Mouse (Mus musculus) cerebellum, adult 11 months (tissue): ENCODE results near the gene Engase.

Experiments used
- DNase-seq: peaks from one replicate; pipeline ENCODE4 v3.0.0; 2022

The Engase gene

DNA sequence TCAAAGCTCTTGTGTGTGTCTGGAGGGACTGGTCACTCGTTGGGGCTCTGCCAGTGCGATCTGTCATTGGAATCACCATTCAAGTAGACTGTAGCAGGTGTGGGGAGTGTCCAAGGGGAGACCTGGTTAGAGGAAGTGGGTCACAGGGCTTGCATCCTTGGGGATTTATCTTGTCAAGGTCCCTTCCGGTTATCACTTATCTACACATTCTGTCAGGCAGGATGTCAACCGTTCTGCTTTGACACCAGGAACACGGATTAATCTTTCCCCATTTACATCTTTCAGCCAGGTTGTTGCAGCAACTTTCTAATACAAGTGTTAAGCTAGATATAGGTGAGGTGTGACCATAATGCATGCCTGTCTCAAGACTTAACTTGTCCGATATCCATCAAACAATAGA is 20.8 kb upstream of the Engase start:
- DNase-seq: no peak

DNA sequence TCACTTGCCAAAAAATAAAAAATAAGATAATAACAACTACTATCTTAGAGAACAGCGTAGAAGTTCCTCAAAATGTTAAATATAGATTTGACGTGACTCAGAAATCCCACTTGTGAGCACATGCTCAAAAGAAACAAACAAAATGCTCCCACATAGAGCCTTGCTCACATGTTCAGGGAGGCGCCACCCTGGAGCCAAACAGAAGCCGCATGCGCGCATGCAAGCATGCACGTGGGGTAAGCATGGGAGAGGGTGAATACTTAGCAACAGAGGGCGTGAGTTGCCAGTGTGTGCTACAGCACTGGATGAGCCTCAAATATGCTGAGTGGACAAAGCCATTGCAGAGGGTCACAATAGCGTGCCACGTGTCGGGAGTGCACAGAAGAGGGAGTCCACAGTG is 19.7 kb upstream of the Engase start:
- no peak for DNase-seq

DNA sequence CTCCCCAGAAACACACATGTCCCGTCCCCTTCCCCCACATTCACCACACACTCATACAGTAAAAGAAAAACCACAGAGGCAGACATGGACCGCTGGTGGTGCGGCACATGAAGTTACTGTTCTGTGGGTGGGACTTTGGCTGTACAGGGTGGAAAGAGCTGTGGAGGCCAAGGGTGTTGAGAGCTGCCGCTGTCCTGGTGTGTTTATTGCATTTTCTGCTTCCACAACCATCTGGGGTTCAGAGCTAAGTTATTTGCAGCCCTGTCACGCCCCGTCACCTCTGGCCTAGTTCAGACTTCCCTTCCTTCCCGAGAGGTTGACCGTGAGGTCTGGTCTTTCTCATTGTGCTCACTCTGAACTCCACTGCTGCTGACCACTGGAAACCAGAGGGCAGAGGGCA is 17.6 kb upstream of the Engase start:
- no peak for DNase-seq

DNA sequence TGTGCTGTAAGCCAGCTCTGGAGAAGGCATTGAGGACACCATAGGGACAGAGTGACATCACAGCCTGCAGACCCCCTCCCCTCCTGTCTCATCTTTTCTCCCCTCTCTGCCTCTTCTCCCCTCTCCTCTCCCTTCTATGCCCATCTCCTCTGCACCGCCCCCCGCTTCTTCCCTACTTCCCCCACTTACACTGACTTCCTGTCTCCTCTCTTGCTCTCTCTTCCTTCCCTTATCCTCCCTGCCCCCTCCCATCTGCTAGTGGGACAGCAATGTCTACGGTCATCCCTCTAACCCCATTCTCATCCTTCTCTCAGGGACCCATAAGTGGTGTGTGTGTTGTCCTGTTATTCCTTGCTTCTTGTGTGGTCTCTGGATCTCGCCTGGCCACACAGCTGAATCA is 17.1 kb upstream of the Engase start:
- DNase-seq: no peak

DNA sequence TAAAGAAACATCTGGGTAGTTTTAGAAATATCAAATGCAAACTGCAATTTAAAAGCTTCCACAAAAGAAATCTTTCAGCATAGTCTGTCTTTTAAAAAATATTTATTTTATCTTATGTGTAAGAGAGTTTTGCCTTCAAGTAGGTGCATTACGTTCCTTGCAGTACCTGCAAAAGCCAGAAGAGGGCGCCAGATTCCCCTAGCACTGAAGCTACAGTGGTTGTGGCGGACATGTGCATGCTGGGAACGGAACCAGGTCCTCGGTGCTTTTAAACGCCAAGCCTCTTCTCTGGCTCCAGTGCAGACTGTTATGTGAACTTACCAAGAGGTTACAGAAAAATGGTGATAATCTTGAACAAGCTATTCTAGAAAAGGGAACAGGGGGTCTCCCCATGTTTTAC is 16.3 kb upstream of the Engase start:
- no peak for DNase-seq

DNA sequence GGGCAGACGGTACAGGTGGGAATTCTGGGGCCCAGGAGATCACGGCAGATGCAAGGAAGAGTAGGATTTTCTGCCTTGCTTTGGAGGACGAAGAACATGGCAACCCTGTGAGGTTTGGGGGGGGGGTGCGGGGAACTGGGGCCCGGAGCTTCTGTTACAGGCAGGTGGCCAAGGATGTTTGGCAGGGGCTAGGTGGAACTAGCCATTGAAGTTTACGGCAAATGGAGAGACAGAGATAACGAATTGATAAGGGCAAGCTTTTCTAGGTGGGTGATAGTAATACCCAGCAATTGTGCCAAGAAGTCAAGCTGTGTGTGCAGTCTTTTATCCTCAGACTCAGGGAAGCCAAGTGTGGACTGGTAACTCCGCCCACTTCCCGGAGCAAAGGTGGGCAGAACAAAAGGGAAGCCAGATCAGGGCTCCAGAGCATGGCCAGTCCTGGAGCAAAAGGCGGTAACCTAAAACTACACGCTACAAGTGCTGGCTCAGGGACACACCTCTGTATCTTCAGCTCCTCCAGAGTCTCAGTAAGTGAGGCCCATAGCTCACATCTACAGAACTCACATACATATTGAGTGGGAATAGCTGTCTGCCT is 9.1 kb upstream of the Engase start:
- DNase-seq: no peak

DNA sequence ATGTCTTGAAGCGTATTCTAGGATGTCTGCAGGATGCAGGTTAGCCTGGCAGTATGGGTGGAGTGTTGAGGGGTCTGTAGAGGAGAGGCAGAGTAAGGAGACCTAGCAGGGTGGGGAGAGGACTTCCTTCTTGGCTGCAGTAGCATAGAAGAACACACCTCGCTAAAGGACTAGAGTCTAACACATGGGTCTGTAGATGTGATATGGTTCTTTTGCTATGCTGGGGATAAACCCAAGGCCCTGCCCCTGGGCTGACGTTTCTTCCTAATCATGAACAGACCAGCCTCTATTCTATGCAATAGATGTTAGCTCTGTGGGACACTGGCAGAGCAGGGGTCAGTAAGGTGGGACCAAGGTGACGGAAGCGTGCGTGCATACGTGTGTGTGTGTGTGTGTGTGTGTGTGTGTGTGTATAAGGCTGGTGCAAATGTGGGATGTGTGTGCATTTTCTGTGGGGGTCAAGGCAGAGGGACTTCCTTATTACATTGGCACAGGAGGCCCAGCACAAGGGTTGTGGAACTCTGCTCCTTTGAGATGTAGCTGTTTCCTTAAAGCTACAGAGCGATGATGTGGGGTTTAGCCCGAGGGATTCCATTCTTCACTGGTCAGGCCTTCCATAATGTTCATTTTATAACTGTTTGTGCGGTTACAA is 7.0 kb upstream of the Engase start:
- DNase-seq: no peak

DNA sequence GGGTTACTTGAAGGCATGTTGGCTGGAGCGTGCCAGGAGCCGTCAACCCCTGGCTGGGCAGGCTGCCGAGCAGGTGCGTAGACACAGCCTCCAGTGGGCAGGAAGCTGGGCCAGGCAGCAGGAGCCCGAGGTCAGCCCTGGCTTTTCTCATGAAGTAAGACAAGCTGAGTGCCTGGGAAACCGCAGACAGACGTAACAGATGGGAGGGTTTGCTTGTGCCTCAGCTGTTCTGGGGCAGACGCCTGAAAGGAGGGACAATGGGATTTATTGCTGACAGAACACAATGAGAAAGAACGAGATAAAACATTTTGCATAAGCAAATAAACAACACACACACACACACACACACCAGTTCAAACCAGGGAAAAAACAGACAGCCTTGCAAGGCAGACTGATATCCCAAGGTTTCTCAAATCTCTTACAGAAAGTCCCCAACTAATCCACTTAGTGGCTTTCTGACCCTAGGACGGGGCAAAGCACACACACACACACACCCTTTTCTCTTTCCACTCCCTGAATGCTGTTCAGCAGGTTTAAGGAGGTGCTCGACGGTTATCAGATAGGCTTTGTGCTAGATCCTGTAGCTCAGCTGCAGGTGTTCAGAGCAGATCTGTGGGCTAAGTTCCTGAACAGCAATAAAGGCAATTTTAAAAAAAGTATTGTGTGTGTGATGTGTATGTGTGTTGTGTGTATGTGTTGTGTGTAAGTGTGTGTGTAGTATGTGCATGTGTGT is 6.2 kb upstream of the Engase start:
- DNase-seq: no peak

DNA sequence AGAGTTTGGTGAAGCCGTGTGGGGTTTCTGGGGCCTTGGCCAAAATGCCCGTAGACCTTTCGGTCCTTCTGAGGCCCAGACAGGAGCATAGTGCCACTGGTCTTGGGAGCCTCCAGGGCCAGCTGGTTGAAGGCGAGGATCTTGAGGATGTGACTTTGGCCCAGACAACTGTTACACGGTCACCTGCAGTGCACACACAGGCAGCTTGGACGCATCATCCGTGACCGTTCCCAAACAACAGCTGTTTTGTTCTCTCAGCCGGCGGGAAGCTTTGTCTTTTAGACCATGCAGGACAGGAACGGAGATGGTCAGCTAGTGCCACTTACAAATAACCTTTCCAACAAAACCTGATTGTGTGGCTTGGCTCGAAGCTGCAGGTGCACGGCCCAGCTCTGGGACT is 5.0 kb upstream of the Engase start:
- DNase-seq: no peak

DNA sequence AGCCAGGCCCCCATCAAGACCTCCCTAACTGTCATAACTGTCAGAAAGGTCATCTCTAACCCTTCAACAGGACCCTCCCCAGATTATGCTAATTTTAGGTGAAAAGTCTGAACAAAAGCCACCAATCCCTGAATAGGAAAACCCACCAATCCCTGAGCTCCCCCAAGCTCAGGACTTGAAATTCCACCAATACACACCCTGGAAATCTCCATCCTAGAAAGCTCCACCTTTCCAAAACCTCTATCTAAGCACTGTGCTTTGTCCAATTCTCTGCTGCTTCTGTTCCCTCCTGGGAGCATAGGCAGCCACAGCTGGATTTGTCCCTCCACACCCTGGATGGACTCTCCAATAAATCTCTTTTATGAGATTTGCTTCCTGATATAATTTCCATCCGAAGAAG is 3.5 kb upstream of the Engase start:
- DNase-seq: no peak

DNA sequence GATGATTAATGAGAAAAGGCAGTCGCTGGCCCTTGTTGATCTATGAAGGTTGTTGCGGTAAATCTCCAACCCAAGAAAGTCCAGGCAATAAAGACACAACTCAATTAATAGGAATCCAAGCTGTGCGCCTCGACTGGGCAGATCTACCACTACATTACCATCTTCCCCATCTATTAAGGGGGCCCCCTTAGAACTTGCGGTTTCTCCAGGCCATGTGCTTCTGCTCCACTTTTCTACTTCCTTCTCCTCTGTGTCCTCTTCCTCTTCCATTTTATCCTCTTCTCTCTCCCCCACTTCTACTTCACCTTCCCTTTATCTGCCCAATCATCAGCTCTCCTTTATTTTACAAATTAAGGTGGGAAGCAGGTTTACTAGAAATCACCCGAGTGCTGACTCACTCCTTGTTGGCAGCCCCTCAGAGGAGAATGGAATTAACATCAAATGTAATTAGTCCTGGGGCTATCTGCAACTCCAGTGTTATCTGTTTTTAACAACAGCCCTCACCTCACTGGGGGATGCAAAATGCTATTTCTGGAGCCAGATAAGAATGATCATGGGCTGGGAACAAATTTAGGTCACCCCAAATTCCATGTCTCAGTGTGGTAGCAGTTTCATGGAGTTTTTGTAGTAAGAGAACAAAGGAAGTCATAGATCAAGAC is 2.7 kb upstream of the Engase start:
- DNase-seq: no peak

DNA sequence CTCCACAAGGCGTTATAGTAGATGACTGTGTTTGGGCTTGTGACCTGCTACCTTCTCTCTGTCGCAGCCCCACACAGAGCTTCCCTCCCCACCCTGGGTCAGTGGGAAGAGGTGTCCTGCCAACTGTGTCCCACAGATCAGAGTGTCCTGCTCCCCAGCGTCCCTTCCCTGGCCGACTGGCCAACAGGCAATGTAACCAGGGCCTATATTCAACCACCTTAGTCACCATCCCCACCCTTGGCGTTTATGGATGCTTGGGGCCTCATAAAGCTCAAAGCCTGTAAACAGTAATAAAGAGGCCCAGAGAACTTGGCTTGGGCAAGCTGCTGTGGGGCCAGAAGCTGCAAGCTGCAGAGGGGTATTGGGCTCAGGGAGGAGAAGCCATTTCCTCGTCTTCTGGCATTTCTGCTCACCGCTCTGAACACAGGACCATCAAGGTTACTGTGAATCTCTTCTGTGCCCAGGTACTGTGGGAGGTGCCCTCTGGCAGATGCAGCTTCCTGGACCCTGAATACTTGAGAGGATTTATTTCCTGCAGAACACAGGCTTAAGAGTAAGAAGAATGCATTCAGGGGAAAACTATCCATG is 1.0 kb upstream of the Engase start:
- DNase-seq: no peak

DNA sequence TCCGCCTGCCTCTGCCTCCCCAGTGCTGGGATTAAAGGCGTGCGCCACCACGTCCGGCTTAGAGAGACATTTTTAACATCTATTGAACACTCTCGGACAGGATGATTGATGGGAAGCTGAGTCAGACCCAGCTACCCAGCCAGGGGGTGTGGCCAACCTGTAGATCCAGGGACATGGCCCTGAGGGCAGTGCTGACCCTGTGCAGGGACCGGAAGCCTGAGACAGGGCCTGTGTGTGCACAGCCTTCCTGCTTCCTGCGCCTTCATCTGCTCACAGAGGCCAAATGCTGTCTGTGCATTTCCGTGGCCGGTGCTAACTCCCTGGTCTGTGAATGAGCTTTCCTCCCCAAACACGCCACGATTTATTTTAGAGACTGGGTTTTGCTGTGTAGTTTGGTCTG is 3.1 kb downstream of the Engase start:
- DNase-seq: no peak

DNA sequence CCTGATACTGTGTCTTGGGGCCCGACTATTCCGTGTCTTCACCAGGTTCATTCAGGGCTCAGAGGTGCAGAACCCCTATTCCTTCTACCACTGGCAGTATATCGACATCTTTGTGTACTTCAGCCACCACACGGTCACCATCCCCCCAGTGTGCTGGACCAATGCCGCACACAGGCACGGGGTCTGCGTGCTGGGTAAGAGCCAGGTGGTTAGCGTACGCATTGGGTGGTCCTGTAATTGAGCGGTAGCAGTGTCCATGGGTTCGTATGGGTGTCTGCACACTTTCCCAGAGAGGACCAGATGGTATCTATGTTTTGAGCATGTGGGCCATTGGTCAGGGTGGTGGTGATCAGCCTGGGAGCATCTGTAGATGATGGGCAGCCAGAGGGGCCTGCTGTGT is 4.6 kb downstream of the Engase start:
- DNase-seq: no peak

DNA sequence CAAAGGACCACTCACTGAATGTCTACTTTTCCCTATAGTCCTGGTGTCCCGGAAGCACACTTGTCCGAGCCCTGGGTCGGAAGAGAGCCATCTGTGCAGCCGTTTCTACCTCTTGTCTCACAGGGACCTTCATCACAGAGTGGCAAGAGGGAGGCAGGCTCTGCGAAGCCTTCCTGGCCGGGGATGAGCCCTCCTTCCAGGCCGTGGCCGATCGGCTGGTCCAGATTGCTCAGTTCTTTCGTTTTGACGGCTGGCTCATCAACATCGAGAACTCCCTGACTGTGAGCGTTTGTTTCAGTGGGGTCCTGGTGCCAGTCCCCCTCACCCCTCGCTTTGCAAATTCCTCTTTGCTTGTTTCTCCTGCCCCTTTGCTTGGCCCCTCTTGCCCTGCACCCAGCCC is 5.1 kb downstream of the Engase start:
- no peak for DNase-seq

DNA sequence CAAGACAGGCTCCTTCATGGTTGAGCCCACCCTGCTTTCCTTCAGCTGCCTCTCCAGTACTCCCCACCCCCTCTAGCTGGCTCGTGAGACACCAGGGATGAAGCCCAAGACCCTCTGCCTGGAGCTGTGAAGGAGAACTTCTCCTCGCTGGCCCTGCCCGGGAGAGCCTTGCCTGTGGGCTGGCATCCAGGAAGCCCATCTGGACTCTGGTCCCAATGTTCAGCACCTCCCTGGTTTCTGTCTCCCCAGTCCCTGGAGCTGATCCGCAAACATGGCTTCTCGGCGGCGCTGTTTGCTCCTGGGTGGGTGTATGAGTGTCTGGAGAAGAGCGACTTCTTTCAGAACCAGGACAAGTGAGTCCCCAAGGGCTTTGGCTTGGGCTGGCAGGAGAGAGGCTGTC is 7.5 kb downstream of the Engase start:
- DNase-seq: peak; percentile 61

DNA sequence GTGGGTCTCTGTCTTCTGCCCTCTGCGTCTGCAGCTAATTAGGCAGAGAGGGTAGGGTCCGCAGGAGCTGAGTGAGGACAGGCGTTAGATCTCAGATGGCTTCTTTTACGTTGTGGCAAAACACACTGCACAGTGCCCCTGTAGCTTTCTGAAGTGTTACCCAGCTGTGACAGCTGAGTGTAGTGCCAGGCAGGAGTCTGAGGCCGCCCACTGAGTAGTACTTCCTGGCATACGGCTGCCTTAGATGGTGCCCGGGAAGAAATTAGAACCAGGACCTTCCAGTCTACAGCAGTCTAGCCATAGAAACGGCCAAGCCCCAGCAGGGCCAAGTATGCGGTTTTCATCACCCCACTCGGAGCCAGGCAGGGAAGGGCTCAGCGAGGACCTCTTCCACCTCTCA is 8.7 kb downstream of the Engase start:
- no peak for DNase-seq

DNA sequence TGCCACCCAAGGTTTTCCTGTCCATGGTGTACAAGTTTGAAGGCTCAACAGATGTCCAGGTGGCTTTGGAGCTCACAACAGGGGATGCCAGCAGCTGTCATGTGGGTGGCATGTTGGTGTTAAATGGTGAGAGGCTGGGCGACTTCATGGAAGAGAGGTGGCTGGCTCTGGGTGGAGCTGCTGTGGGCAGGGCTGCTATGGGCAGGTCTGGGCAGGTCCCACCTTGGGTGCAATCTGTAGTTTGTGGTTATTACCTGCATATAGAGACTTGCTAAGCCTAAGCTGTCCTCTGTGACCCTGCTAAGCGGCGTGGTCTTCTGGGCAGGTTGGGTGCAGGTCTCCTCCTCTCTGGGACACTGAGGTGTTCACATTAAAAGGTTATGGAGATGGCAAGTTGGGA is 9.2 kb downstream of the Engase start:
- no peak for DNase-seq

DNA sequence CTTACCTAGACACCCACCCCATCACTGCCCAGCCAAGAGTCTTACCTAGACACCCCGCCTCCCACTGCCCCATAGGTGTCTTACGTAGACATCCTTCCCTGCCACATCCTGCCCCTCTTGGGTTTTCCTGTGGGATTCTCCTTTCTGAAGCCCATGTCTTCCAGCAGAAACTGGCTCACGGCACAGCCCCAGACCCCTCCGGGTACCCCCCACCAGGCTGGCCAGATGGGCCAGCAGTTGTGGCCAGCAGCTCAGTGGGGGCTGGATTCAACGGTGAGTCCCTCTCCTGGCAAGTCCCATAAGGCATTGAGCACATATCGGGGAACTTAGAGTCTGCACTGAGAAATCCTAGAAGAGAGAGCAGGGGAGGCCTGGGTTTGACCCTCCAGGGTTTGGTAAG is 9.7 kb downstream of the Engase start:
- no peak for DNase-seq

DNA sequence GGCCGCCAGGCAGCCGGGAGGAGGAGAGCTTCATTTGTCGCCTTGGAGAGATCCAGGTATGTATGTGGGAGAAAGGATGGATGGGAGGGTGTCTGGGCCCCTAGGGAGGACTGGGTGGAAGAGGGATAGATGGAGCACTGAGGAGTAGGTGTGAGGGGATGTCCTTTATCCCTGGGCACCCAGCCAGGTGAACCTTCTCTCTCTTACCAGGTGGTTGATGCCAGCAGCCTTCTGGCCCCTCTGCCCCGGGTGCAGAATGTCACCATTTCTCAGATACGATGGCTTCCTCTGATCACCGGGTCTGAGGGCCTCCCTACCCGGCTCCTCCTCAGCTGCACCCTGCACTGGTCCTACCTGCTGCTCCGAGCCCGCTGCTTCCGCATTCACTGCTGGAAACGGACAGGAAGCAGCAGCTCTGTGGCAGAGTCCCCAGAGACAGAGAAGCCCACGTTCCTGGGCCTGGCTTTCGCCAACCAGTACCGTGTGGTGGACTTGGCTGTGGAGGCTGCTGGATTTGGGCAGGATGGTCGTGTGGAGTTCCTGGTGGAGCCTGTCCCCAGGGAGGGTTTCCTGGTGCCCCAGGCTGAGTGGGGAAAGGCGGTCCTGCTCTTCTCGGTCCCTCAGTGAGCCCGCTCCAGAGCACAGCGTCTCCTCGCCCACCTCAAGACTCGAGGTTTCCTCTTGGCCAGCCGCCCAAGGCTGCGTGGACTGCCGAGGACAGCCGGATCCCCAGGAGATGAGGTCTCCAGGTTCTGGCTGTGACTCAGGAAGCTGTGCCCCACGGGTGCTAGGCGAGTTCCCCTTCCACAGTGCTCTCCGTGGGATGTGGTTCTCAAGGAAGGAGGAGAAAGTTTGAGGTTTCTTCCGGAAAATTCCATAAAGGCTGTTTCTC is 10.5 kb downstream of the Engase start:
- DNase-seq: peak; percentile 40

DNA sequence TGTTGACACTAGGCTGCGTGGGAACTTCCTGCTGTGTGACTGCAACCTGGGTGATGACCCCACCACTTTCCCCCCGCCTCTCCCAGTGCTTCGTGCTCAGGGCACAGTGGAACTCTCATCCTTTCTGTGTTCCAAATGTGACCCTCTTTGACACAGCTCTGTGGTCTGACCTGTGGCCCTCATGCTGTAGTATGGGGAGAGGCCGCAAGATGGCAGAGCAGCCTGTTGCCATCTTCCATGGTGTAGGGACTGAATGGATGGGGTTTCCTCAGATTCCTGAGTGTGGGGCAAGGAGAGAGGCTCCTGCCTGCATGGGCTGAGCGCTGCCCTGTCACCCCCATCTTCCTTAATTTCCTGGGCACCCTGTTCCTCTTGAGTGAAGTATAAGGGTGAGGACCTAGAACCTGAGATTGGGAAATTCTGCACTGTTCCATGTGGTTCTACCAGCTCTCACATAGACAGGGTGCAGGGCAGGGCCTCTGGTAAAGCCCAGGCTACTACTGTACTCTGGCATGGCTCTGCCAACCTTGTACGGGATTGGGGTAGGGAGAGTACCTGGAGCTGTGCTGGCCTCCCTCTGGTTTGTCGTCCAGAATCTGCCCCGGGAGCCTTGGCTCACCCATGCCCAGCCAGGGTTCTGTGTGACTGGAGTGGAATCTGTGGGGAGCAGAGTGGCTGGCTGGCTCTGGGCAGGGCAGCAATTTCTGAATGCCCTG is 11.7 kb downstream of the Engase start:
- no peak for DNase-seq

DNA sequence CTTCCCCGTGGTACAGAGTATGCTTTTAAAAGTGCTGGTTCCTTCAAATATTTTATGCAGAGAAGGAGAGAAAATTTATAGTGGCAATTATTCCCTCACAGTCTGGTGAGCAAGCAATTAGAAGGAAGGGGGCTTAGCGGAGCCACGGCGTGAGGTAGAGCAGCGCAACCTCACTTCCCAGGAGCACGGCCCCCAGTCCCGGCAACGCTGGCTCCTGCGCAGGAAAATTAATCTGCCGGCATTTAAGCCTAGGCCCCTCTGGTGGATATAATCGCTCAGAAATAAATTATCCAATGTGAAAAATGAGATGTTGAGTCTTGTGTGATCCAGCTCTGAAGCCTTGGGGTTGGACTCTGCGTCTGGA is 12.3 kb downstream of the Engase start:
- no peak for DNase-seq
